Mouse (Mus musculus) bone marrow, adult 2 months (tissue): ENCODE measurements around the gene Zdbf2.

ENCODE experiments used
- CTCF ChIP-seq: fragments of 200-500 bp; IDR thresholded peaks from 2 replicates; pipeline ENCODE4 v1.5.1; 2011; ENCODE audit warnings: low read length, control low read depth; ENCODE audit not compliant: control insufficient read depth, insufficient read depth
- POLR2A ChIP-seq: fragments of 200-500 bp; IDR thresholded peaks from 2 replicates; pipeline ENCODE4 v1.6.1; 2011; ENCODE audit warnings: low read depth, mild to moderate bottlenecking, control low read depth, low read length, borderline replicate concordance; ENCODE audit not compliant: control insufficient read depth

DNA sequence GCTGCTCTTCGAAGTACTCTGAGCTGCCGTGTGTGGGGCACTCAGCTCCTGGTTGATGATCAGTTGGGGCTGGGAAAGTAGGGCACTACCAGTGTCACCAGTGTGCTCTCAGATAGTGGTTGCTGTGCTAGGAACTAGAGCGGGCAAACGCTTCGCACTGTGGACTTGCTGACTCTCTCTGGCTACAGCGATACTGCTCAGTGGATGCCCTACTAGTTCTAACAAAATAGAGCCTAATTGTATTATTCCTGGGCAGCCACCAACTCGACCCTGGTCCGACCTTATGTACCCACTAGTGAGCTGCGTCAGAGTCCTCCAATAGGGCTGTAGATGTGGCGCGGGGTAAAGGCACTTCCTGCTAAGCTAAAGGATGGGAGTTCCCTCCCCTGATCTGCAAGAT, 9.4 kb upstream of the Zdbf2 start:
- no peak for TF ChIP-seq CTCF
- TF ChIP-seq POLR2A: no peak
